Mouse (Mus musculus) ES-E14 (cell line): ENCODE measurements around the gene Anxa9.

Experiments
- CHD2 ChIP-seq: IDR thresholded peaks from 2 replicates; pipeline ENCODE4 v1.6.1; 2014; ENCODE audit warnings: mild to moderate bottlenecking, low read depth, low read length, inconsistent platforms
- ZC3H11A ChIP-seq: IDR thresholded peaks from 2 replicates; pipeline ENCODE4 v1.6.1; 2012; ENCODE audit warnings: low read depth, mild to moderate bottlenecking, inconsistent platforms, low read length, borderline replicate concordance
- ZNF384 ChIP-seq: IDR thresholded peaks from 2 replicates; pipeline ENCODE4 v1.6.1; 2012; ENCODE audit warnings: low read depth, low read length, inconsistent platforms

DNA sequence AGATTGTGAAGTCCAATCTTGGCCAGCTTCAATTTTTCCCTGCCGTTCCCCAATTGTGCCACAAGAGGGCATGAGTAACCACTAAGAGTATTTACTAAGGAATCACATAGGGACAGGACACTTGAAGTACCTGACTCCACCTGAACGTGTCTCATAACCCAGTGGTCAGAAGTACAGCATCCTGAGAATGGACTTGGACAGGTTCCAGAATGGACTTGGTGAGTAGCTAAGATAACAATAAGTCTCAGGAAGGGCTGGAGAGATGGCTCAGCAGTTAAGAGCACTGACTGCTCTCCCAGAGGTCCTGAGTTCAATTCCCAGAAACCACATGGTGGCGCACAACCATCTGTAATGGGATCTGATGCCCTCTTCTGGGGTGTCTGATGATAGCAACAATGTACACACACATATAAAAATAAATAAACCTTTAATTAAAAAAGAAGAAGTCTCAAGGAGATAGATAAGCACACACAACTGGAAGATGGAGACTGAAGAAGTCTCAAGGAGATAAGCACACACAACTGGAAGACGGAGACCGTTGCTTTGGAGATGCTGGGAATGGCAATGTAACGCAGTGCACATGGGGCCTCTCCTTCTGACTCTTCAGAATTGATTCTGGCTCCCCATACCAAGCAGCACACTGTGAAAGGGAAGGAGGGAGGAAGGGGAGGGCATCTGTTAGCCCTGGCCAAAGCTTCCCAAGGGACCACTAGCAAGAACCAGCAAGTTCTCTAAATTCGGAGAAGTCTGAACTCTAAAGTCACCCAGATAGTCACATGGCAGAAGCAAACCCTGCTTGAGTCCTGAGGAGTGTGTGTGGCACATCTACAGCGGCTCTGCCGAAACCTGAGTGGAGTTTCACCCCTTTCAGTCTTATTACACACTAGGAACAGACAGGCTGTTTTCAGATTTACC is 4.2 kb upstream of the Anxa9 start:
- no peak for TF ChIP-seq ZNF384
- TF ChIP-seq ZC3H11A: 0 out of 2 replicates have a peak, but pooled peaks have one; percentile 20
- no peak for TF ChIP-seq CHD2
